Mouse (Mus musculus): Measurements from ENCODE around the gene Musk. TPM values are rescaled to one million over a fixed set of nuclear protein-coding genes. Genes with fewer than 3 reads are reported as not detected.

The Musk gene
- polyA plus RNA-seq, 1 experiment from 2014 or later: 0.53 TPM

GRCm38 (mm10) chr4:58371106-58371505, 85.3 kb downstream of the Musk start:
- H3K4me3 ChIP-seq (replicated peaks): no peak overlapping the region

DNA sequence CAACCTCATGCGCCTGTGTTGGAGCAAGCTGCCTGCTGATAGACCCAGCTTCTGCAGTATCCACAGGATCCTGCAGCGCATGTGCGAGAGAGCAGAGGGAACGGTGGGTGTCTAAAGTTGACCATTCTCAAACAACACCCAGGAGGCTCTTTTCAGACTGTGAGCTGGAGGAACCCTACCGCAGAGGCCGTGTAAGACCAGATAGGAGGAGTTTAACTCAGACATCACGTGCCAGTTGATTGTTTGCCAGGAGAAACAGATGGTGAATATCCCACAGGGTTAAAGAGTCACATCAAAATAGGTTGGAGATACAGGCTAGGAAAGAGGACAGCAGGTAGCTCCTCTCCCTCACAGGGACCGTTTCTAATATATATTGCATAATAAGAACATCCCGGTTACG, 87.8 kb downstream of the Musk start:
- no peaks in the 10 kb centered on the region for H3K27me3 ChIP-seq (replicated peaks)
- no peaks in the 10 kb centered on the region for H3K9me3 ChIP-seq
- H3K4me1 ChIP-seq: no peaks in the 10 kb centered on the region
- no peaks in the 10 kb centered on the region for H3K36me3 ChIP-seq
- no peak overlapping the region for H3K27ac ChIP-seq
- no peak for ATAC-seq (ENCODE audit: insufficient read depth, low FRiP score, low read depth)
- no peak overlapping the region for H3K4me2 ChIP-seq
- H3K9ac ChIP-seq: no peak overlapping the region
- no peak overlapping the region for H3K4me3 ChIP-seq (replicated peaks)
- 76% methylated on average over 10 of the region's 10 CpGs for WGBS

More at GRCm38 (mm10) chr4:58371106-58371505, 85.3 kb downstream of the Musk start:
- no peak for ATAC-seq (ENCODE audit: insufficient read depth, low FRiP score, low read depth)
- Histone ChIP-seq H3K4me2 (no peak overlapping the region), H3K4me1 (no peaks in the 10 kb centered on the region), H3K9me3 (no peaks in the 10 kb centered on the region), H3K36me3 (no peaks in the 10 kb centered on the region), H3K9ac (no peak overlapping the region), H3K27me3 (replicated peaks) (no peaks in the 10 kb centered on the region), H3K27ac (no peak overlapping the region)
- WGBS: 71% methylated on average over 1 of the region's 1 CpGs

DNA sequence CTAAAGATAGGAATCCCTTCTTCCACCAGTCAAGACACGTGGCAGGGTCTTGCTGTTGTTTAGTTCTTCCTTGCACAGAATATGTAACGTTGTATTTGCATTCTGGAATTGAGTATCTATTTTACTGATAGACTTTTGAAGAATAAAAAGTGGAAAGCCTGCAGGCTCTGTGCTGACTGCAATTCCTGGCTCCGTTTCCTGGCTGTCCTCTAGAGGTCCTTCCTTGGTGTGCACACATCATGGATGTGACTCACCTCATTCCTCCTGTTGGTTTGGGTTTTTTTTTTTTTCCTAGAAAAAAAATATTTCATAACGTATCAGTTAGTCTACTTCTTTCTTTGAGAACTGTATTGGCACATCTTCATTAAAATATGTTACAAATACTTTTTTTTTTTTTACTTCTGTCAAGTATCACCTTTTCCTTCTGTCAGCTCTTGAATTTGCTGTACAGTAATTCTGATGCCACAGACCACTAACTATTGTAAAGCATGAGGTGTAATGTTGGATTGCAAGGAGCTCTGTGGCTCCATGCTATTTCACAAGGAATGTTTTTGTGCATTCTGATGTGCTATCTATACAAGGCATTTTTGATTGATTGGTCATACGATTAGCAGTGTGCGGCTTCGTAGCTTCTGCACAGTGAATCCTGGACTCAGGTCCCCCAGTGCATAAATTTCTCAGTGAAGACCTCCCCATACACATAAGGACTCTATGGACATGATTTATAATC, 88.5 kb downstream of the Musk start:
- no peak overlapping the region for H3K4me2 ChIP-seq
- H3K27me3 ChIP-seq (replicated peaks): no peaks in the 10 kb centered on the region
- H3K9me3 ChIP-seq: no peaks in the 10 kb centered on the region
- 77% methylated on average over 7 of the region's 7 CpGs for WGBS
- no peak overlapping the region for H3K9ac ChIP-seq
- no peak overlapping the region for H3K4me3 ChIP-seq (replicated peaks)
- H3K36me3 ChIP-seq: no peaks in the 10 kb centered on the region
- ATAC-seq (ENCODE audit: insufficient read depth, low FRiP score, low read depth): no peak
- H3K4me1 ChIP-seq: no peaks in the 10 kb centered on the region
- no peak overlapping the region for H3K27ac ChIP-seq

GRCm38 (mm10) chr4:58379186-58379585, 93.4 kb downstream of the Musk start:
- no peak overlapping the region for H3K9ac ChIP-seq
- no peak overlapping the region for H3K4me2 ChIP-seq
- H3K4me3 ChIP-seq (replicated peaks): no peak overlapping the region
- no peaks in the 10 kb centered on the region for H3K27me3 ChIP-seq (replicated peaks)
- H3K4me1 ChIP-seq: no peaks in the 10 kb centered on the region
- H3K27ac ChIP-seq: no peak overlapping the region
- no peak for ATAC-seq (ENCODE audit: insufficient read depth, low FRiP score, low read depth)
- no peaks in the 10 kb centered on the region for H3K36me3 ChIP-seq
- WGBS: 87% methylated on average over 4 of the region's 4 CpGs
- H3K9me3 ChIP-seq: no peaks in the 10 kb centered on the region

DNA sequence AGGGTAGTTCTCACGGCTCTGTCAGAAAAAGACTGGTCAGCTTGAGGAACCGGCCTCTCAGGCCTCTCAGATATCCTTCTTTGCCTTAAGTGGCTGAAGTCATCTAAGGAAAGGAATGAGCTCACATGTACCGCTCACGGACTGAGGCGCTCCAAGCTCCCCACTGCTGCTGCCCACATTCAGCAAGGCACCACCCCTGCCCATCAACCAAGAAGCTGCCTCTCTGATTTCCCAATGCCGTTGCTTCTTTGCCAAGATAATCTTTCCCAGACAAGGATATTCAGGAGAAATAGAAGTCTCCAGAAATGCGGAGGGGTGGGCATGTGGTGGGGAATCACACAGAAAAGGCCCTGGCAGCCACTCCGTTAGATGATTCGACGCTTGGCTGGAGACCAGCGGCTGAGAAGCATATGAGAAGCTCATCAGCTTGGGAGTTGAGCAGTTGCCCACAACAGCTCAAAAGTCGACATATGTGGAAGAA, 115.1 kb downstream of the Musk start:
- H3K9me3 ChIP-seq: no peaks in the 10 kb centered on the region
- 71% methylated on average over 12 of the region's 12 CpGs for whole genome bisulfite sequencing
- no peak overlapping the region for H3K27ac ChIP-seq
- no peak overlapping the region for H3K4me2 ChIP-seq
- no peak for ATAC-seq (ENCODE audit: insufficient read depth, low FRiP score, low read depth)
- no peak overlapping the region for H3K9ac ChIP-seq
- H3K36me3 ChIP-seq: no peaks in the 10 kb centered on the region
- H3K27me3 ChIP-seq (replicated peaks): no peaks in the 10 kb centered on the region
- no peak overlapping the region for H3K4me3 ChIP-seq (replicated peaks)
- no peaks in the 10 kb centered on the region for H3K4me1 ChIP-seq

GRCm38 (mm10) chr4:58401973-58402501, 116.3 kb downstream of the Musk start:
- ATAC-seq (ENCODE audit: insufficient read depth, low FRiP score, low read depth): no peak
- no peaks in the 10 kb centered on the region for H3K27me3 ChIP-seq (replicated peaks)
- H3K4me1 ChIP-seq: no peaks in the 10 kb centered on the region
- H3K9me3 ChIP-seq: no peaks in the 10 kb centered on the region
- no peak overlapping the region for H3K27ac ChIP-seq
- H3K4me2 ChIP-seq: no peak overlapping the region
- WGBS: 75% methylated on average over 4 of the region's 4 CpGs
- no peak overlapping the region for H3K4me3 ChIP-seq (replicated peaks)
- no peak overlapping the region for H3K9ac ChIP-seq
- no peaks in the 10 kb centered on the region for H3K36me3 ChIP-seq

GRCm38 (mm10) chr4:58413188-58414185, 127.7 kb downstream of the Musk start:
- H3K9ac ChIP-seq: no peak overlapping the region
- no peak overlapping the region for H3K4me2 ChIP-seq
- no peak for ATAC-seq (ENCODE audit: insufficient read depth, low FRiP score, low read depth)
- H3K27me3 ChIP-seq (replicated peaks): no peaks in the 10 kb centered on the region
- no peaks in the 10 kb centered on the region for H3K36me3 ChIP-seq
- H3K27ac ChIP-seq: no peak overlapping the region
- H3K4me1 ChIP-seq: no peaks in the 10 kb centered on the region
- no peaks in the 10 kb centered on the region for H3K9me3 ChIP-seq
- WGBS: 62% methylated on average over 13 of the region's 13 CpGs
- H3K4me3 ChIP-seq (replicated peaks): no peak overlapping the region

DNA sequence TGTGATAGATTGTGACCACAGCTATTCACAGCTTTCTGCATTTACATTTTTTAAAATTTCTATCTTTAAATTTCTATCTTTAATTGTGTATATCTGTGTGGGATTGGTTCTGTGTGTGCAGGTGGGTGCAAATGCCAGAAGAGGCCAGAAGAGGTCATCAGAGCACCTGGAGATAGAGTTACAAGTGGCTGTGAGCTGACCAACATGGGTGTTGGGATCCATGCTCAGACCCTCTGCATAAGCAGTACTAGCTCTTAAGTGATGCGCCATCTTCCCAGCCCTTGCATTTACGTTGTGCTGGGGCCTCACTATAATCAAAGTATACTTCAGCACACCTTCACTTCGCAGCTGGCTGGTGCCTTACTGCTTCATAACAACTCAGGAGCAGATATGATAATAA, 129.8 kb downstream of the Musk start:
- H3K27ac ChIP-seq: no peak overlapping the region
- H3K4me2 ChIP-seq: no peak overlapping the region
- no peak overlapping the region for H3K4me3 ChIP-seq (replicated peaks)
- H3K4me1 ChIP-seq: no peaks in the 10 kb centered on the region
- no peaks in the 10 kb centered on the region for H3K9me3 ChIP-seq
- no peaks in the 10 kb centered on the region for H3K27me3 ChIP-seq (replicated peaks)
- no peak for ATAC-seq (ENCODE audit: insufficient read depth, low FRiP score, low read depth)
- 91% methylated on average over 3 of the region's 3 CpGs for WGBS
- H3K36me3 ChIP-seq: no peaks in the 10 kb centered on the region
- no peak overlapping the region for H3K9ac ChIP-seq

DNA sequence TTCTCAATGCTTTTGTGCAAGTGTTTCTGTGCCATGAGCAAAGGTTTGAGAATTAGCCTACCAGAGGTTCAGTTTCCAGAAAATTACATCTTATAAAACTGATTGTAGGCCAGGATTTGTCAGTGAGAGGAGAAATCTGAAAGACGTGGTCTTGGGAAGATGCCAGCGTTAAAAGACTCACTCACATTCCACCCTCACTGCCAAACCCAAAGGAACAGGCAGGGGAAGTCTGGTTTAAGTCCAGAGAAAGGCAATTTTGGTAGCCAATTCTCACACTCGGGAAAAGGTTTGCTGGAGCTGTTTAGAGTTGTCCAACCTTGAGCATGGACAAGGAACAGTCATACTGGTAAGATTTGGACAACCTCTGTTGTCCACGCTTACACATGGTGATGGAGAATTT, 131.6 kb downstream of the Musk start:
- H3K4me3 ChIP-seq (replicated peaks): no peak overlapping the region
- no peak overlapping the region for H3K9ac ChIP-seq
- no peaks in the 10 kb centered on the region for H3K36me3 ChIP-seq
- no peak overlapping the region for H3K4me2 ChIP-seq
- no peaks in the 10 kb centered on the region for H3K9me3 ChIP-seq
- H3K27me3 ChIP-seq (replicated peaks): no peaks in the 10 kb centered on the region
- no peaks in the 10 kb centered on the region for H3K4me1 ChIP-seq
- ATAC-seq (ENCODE audit: insufficient read depth, low FRiP score, low read depth): no peak
- 63% methylated on average over 4 of the region's 4 CpGs for whole genome bisulfite sequencing
- no peak overlapping the region for H3K27ac ChIP-seq

DNA sequence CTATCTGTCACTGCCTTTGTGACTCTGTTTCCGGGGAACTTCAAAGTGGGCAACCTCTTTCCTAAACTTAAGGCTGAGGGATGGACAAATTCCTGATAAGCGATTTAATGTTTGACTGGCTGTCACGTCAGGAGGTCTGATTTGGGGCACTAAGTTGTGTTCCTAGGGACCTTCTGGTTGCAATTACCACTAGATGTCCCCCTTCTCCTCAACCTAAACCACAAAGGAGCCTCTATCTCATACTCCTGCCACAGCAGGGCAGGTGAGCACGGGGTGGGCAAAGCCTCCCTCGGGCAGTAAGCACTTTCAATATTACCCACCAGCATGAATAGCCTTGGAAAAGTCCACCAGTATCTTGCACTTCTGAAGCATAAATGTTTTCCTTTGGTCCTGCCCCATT, 133.5 kb downstream of the Musk start:
- no peak overlapping the region for H3K4me3 ChIP-seq (replicated peaks)
- no peak overlapping the region for H3K4me2 ChIP-seq
- H3K27me3 ChIP-seq (replicated peaks): no peaks in the 10 kb centered on the region
- no peaks in the 10 kb centered on the region for H3K36me3 ChIP-seq
- no peaks in the 10 kb centered on the region for H3K4me1 ChIP-seq
- H3K9me3 ChIP-seq: no peaks in the 10 kb centered on the region
- ATAC-seq (ENCODE audit: insufficient read depth, low FRiP score, low read depth): no peak
- no peak overlapping the region for H3K9ac ChIP-seq
- H3K27ac ChIP-seq: no peak overlapping the region
- 33% methylated on average over 5 of the region's 5 CpGs for WGBS

- Histone ChIP-seq H3K27me3 (replicated peaks) (no peaks in the 10 kb centered on the region), H3K4me1 (no peaks in the 10 kb centered on the region), H3K9ac (no peak overlapping the region), H3K27ac (no peak overlapping the region), H3K4me3 (replicated peaks) (no peak overlapping the region), H3K9me3 (no peaks in the 10 kb centered on the region), H3K36me3 (no peaks in the 10 kb centered on the region), H3K4me2 (no peak overlapping the region)
- ATAC-seq (ENCODE audit: insufficient read depth, low FRiP score, low read depth): no peak
- 60% methylated on average over 9 of the region's 9 CpGs for WGBS
These were observed 137.6 kb downstream of the Musk start for GRCm38 (mm10) chr4:58423276-58423930.
